Mouse (Mus musculus): ENCODE data around the gene Gli2.

The Gli2 gene

GRCm38 (mm10) chr1:119001454-119002034 is 51.9 kb downstream of the Gli2 start:
- no peak for DNase-seq (ENCODE audit: low read depth, low spot score)

GRCm38 (mm10) chr1:118994482-118995105 is 58.8 kb downstream of the Gli2 start:
- no peak for DNase-seq (ENCODE audit: low read depth, low spot score)

GRCm38 (mm10) chr1:118993775-118994174 is 59.6 kb downstream of the Gli2 start:
- no peak for DNase-seq (ENCODE audit: low read depth, low spot score)

GRCm38 (mm10) chr1:118988331-118988730 is 65.1 kb downstream of the Gli2 start:
- no peak for DNase-seq (ENCODE audit: low read depth, low spot score)

- no peak for DNase-seq (ENCODE audit: low read depth, low spot score)
Measured at GRCm38 (mm10) chr1:118987538-118987937, 65.9 kb downstream of the Gli2 start.

GRCm38 (mm10) chr1:118983389-118983788 is 70.0 kb downstream of the Gli2 start:
- DNase-seq (ENCODE audit: low read depth, low spot score), result peak; percentile 66

GRCm38 (mm10) chr1:118982805-118983211 is 70.6 kb downstream of the Gli2 start:
- DNase-seq (ENCODE audit: low read depth, low spot score), result peak; percentile 72

GRCm38 (mm10) chr1:118981943-118982804 is 71.2 kb downstream of the Gli2 start:
- DNase-seq (ENCODE audit: low read depth, low spot score), result no peak

- no peak for DNase-seq (ENCODE audit: low read depth, low spot score)
Measured at GRCm38 (mm10) chr1:118980636-118981035, 72.8 kb downstream of the Gli2 start.

GRCm38 (mm10) chr1:118976596-118976995 is 76.8 kb downstream of the Gli2 start:
- no peak for DNase-seq (ENCODE audit: low read depth, low spot score)

GRCm38 (mm10) chr1:118975376-118975775 is 78.0 kb downstream of the Gli2 start:
- no peak for DNase-seq (ENCODE audit: low read depth, low spot score)

- DNase-seq (ENCODE audit: low read depth, low spot score), result peak; percentile 50
Measured at GRCm38 (mm10) chr1:118970068-118970467, 83.4 kb downstream of the Gli2 start.

GRCm38 (mm10) chr1:118969409-118969808 is 84.0 kb downstream of the Gli2 start:
- DNase-seq (ENCODE audit: low read depth, low spot score), result no peak

- no peak for DNase-seq (ENCODE audit: low read depth, low spot score)
Measured at GRCm38 (mm10) chr1:118968661-118969179, 84.7 kb downstream of the Gli2 start.

- DNase-seq (ENCODE audit: low read depth, low spot score), result no peak
Measured at GRCm38 (mm10) chr1:118967976-118968375, 85.4 kb downstream of the Gli2 start.

GRCm38 (mm10) chr1:118967281-118967680 is 86.1 kb downstream of the Gli2 start:
- DNase-seq (ENCODE audit: low read depth, low spot score), result no peak

GRCm38 (mm10) chr1:118958644-118959043 is 94.8 kb downstream of the Gli2 start:
- DNase-seq (ENCODE audit: low read depth, low spot score), result no peak

GRCm38 (mm10) chr1:118955791-118956190 is 97.6 kb downstream of the Gli2 start:
- no peak for DNase-seq (ENCODE audit: low read depth, low spot score)

GRCm38 (mm10) chr1:118954434-118955301 is 98.8 kb downstream of the Gli2 start:
- no peak for DNase-seq (ENCODE audit: low read depth, low spot score)

GRCm38 (mm10) chr1:118953031-118953430 is 100.4 kb downstream of the Gli2 start:
- no peak for DNase-seq (ENCODE audit: low read depth, low spot score)

GRCm38 (mm10) chr1:118952318-118952717 is 101.1 kb downstream of the Gli2 start:
- DNase-seq (ENCODE audit: low read depth, low spot score), result no peak
